21 mouse cellular contexts compared by ENCODE assay signal in the genomic region with DNA sequence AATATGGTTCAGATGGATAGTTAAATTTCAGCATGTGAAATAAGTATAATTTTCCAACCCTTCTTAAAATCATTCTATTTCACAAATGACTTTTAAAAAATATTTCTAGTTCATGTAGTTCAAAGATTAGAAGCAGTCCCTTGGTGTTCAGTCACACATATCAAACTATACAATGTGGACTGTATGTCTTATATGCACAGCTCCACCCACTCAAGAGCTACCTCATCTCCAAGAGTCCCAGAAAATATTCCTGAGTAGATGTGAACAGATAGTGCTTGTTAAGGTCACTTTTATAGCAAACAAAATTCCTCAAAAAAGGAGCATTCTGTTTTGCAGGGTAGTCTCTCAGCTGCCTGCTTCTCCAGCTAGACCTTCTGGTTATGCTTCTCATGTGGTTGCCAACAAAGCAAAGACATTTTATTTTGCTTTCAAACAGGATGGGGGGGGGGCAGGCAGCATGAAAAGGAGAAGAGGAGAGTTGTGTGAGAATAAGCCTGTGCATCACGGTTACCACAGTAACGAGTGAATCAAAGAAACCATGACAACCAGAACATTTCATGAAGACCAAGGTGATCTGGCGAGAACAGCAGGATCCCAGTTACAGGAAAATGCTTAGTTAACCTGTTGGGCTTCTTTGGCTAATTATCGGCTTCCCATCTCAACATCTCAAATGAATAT. TPM values are rescaled to one million over a fixed set of nuclear protein-coding genes. Genes with fewer than 3 reads are reported as not detected.
DNase-seq lines count a peak whose midpoint lies in the region; ATAC-seq lines count a peak whose summit lies in the region.
"Had no signal": no experiment of that assay in that cellular context is flagged by ENCODE, and none has a peak within 500 bp of the region (broad histone marks: within the 10 kb centered on the region; RNA-seq: fewer than 3 reads in every experiment).

No protein-coding gene starts in this region.

- no peaks in the 10 kb centered on the region for H3K36me3 ChIP-seq in forebrain, embryonic 11.5 days (ENCODE audit: control insufficient read depth, insufficient read depth, low read length)
- H3K36me3 ChIP-seq in forebrain, embryonic 10.5 days (replicated peaks), result no peaks in the 10 kb centered on the region
- H3K36me3 ChIP-seq in neural tube, embryonic 15.5 days, result no peaks in the 10 kb centered on the region
- H3K36me3 ChIP-seq: embryonic facial prominence, embryonic 12.5 days; limb, embryonic 12.5 days; liver, embryonic 15.5 days; stomach, embryonic 15.5 days had no signal

- H3K27ac ChIP-seq in forebrain, embryonic 11.5 days (ENCODE audit: low read depth, low read length), result no peak overlapping the region
- H3K27ac ChIP-seq in forebrain, embryonic 10.5 days, result no peak overlapping the region
- H3K27ac ChIP-seq in neural tube, embryonic 15.5 days (replicated peaks), result no peak overlapping the region
- H3K27ac ChIP-seq: embryonic facial prominence, embryonic 12.5 days; limb, embryonic 12.5 days; liver, embryonic 15.5 days; stomach, embryonic 15.5 days had no signal

- H3K4me1 ChIP-seq in forebrain, embryonic 11.5 days (replicated peaks; ENCODE audit: control insufficient read depth, insufficient read depth, low read length), result no peaks in the 10 kb centered on the region
- H3K4me1 ChIP-seq in forebrain, embryonic 10.5 days, result peaks cover 5% of the 10 kb centered on the region; the same call in 1 of the 2 replicates
- H3K4me1 ChIP-seq in neural tube, embryonic 15.5 days, result no peaks in the 10 kb centered on the region
- H3K4me1 ChIP-seq: embryonic facial prominence, embryonic 12.5 days; limb, embryonic 12.5 days; liver, embryonic 15.5 days; stomach, embryonic 15.5 days had no signal

- H3K9ac ChIP-seq in forebrain, embryonic 11.5 days (ENCODE audit: low read length), result no peak overlapping the region
- H3K9ac ChIP-seq in neural tube, embryonic 15.5 days (replicated peaks), result no peak overlapping the region
- H3K9ac ChIP-seq: embryonic facial prominence, embryonic 12.5 days; limb, embryonic 12.5 days; liver, embryonic 15.5 days; stomach, embryonic 15.5 days had no signal

- H3K4me3 ChIP-seq in forebrain, embryonic 11.5 days (ENCODE audit: low read depth, low read length), result no peak overlapping the region
- no peak overlapping the region for H3K4me3 ChIP-seq in forebrain, embryonic 10.5 days
- H3K4me3 ChIP-seq in neural tube, embryonic 15.5 days (replicated peaks), result no peak overlapping the region
- H3K4me3 ChIP-seq: embryonic facial prominence, embryonic 12.5 days; limb, embryonic 12.5 days; liver, embryonic 15.5 days; stomach, embryonic 15.5 days had no signal

- 55% methylated on average over 4 of the region's 4 CpGs for WGBS in forebrain, embryonic 11.5 days
- WGBS in forebrain, embryonic 10.5 days, result 80% methylated on average over 4 of the region's 4 CpGs
- 58% methylated on average over 4 of the region's 4 CpGs for WGBS in neural tube, embryonic 15.5 days

- no peak overlapping the region for H3K4me2 ChIP-seq in forebrain, embryonic 11.5 days (ENCODE audit: low read depth, low read length, severe bottlenecking)
- 0 out of 2 replicates have a peak overlapping the region, but pooled peaks have one; percentile 6 for H3K4me2 ChIP-seq in neural tube, embryonic 15.5 days
- H3K4me2 ChIP-seq: embryonic facial prominence, embryonic 12.5 days; heart, embryonic 11.5 days; limb, embryonic 12.5 days; liver, embryonic 15.5 days; stomach, embryonic 15.5 days had no signal

- DNase-seq in forebrain, embryonic 11.5 days (ENCODE audit: low spot score), result no peak
- DNase-seq in forebrain, embryonic 10.5 days (ENCODE audit: extremely low spot score, low spot score), result no peak
- no peak for DNase-seq in neural tube, embryonic 10.5 days (ENCODE audit: extremely low spot score, low spot score)
- DNase-seq in layer of hippocampus, adult 9-11 months, result peak; percentile 43
- DNase-seq in telencephalon, adult 2 months (ENCODE audit: low read depth, low spot score), result peak; percentile 56
- no peak for DNase-seq in cerebellum, adult 11-12 months
- DNase-seq in cerebellum, adult 18-20 months, result no peak
- DNase-seq: cerebellum, adult 9-11 months; gastrocnemius, postnatal 36 days; heart, postnatal 36 days; kidney, adult 11 months; lung, postnatal 14 days; thymus, postnatal 36 days had no signal

- ATAC-seq in forebrain, embryonic 11.5 days (replicated peaks; ENCODE audit: low FRiP score), result 0 out of 2 replicates have a peak, but pooled peaks have one; percentile 53
- no peak for ATAC-seq in neural tube, embryonic 15.5 days (ENCODE audit: low FRiP score)

- H3K9me3 ChIP-seq in forebrain, embryonic 11.5 days (ENCODE audit: control insufficient read depth, low read length), result no peaks in the 10 kb centered on the region
- no peaks in the 10 kb centered on the region for H3K9me3 ChIP-seq in forebrain, embryonic 10.5 days
- no peaks in the 10 kb centered on the region for H3K9me3 ChIP-seq in neural tube, embryonic 15.5 days (replicated peaks)
- H3K9me3 ChIP-seq: embryonic facial prominence, embryonic 12.5 days; limb, embryonic 12.5 days; liver, embryonic 15.5 days; stomach, embryonic 15.5 days had no signal

- no peaks in the 10 kb centered on the region for H3K27me3 ChIP-seq in forebrain, embryonic 11.5 days (ENCODE audit: control insufficient read depth, insufficient read depth, low read length)
- H3K27me3 ChIP-seq in forebrain, embryonic 10.5 days (ENCODE audit: poor library complexity, severe bottlenecking), result peaks cover 19% of the 10 kb centered on the region; the same call in 1 of the 2 replicates
- no peaks in the 10 kb centered on the region; the same call in 1 of the 2 replicates for H3K27me3 ChIP-seq in neural tube, embryonic 15.5 days (replicated peaks)
- H3K27me3 ChIP-seq: CH12.LX; embryonic facial prominence, embryonic 12.5 days; liver, embryonic 15.5 days; stomach, embryonic 15.5 days had no signal

RNA-seq across cellular contexts. Expression of a gene that starts 19.1 kb away (rescaled TPM):
- not detected in 2 replicates for polyA plus RNA-seq in forebrain, embryonic 11.5 days (2014; fragmentation: Nextera tagmentation; extraction: Ambion mirVana)
- not detected in 2 replicates for polyA plus RNA-seq in forebrain, embryonic 10.5 days (2016; fragmentation: Nextera tagmentation; extraction: Ambion mirVana)
- polyA plus RNA-seq in neural tube, embryonic 15.5 days (2015; fragmentation: Nextera tagmentation; extraction: Ambion mirVana), result not detected in 2 replicates
- polyA plus RNA-seq: limb, embryonic 12.5 days; small intestine, adult 2 months; stomach, embryonic 15.5 days had no signal

RNA-seq across cellular contexts. Expression of a gene that starts 34.6 kb away (rescaled TPM):
- polyA plus RNA-seq in forebrain, embryonic 11.5 days (2014; fragmentation: Nextera tagmentation; extraction: Ambion mirVana), result 117 and 126 TPM in 2 replicates
- 125 and 128 TPM in 2 replicates for polyA plus RNA-seq in forebrain, embryonic 10.5 days (2016; fragmentation: Nextera tagmentation; extraction: Ambion mirVana)
- polyA plus RNA-seq in neural tube, embryonic 15.5 days (2015; fragmentation: Nextera tagmentation; extraction: Ambion mirVana), result 127 and 144 TPM in 2 replicates

RNA-seq across cellular contexts. Expression of a gene that starts 36.1 kb away (rescaled TPM):
- polyA plus RNA-seq in forebrain, embryonic 11.5 days (2014; fragmentation: Nextera tagmentation; extraction: Ambion mirVana), result 302 and 303 TPM in 2 replicates
- 288 and 293 TPM in 2 replicates for polyA plus RNA-seq in forebrain, embryonic 10.5 days (2016; fragmentation: Nextera tagmentation; extraction: Ambion mirVana)
- 664 and 773 TPM in 2 replicates for polyA plus RNA-seq in neural tube, embryonic 15.5 days (2015; fragmentation: Nextera tagmentation; extraction: Ambion mirVana)

Comparison
In these comparisons a context has a peak if more than half of its experiments do, and no peak if none do; other contexts are left out.
1. DNase-seq: peak in layer of hippocampus, adult 9-11 months (single experiment) and telencephalon, adult 2 months (single experiment); none in forebrain, embryonic 11.5 days (single experiment), forebrain, embryonic 10.5 days (single experiment), neural tube, embryonic 10.5 days (single experiment), cerebellum, adult 11-12 months (single experiment) and cerebellum, adult 18-20 months (0 of 2).